Mouse (Mus musculus): Measurements from ENCODE around the gene Sbf2. TPM values are rescaled to one million over a fixed set of nuclear protein-coding genes. Genes with fewer than 3 reads are reported as not detected.

The Sbf2 gene
- 16.7 TPM for polyA plus RNA-seq (2015; fragmentation: Illumina TruSeq; extraction: RNeasy Lipid Tissue Mini Kit (QIAGEN cat#74804); ENCODE audit: insufficient read depth, low replicate concordance)

DNA sequence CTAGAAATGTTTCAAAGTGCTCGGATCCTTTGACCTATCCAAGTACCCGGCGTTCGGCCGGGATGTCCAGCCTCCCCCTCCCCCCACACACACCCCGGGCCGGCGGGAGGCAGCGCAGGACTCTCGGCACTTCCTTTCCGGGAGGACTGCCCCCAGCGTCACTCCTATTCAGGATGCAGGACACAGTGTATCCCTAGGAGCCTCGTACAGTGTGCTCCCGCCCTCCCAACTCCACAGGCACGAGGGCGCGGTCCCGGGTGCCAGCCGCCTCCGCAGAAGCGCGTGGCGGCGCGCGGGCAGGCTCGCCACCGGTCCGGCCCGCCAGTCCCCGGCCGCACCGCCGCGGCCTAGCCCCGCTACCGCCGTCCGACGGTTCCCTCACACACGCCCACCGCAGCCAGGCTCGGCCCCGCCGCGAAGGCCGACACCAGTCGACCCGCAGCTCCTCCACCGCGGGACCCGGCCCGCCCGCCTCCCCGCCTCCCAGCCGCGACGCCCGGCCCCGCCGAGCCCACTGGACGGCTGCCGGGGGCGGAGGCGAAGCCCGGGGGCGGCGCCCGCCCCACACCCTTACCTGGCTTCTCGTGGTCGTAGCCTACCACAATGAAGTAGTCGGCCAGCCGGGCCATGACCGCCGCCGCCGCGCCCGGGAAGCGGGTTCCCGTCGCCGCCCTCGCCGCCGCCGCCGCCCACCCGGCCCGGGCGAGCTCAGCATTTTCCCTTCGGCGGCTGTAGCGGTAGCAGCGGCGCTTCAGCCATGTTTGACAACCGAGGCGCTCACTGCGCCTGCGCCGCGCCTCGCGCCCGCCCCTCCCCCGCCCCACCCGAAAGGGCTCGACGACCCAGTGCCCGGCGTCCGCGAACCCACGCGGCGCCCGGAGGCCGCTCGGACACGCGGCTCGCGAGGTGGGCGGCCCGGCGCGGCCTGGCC lies at the start of gene Sbf2:
Sbf2 (minus strand) TSS at position 790 of the 931 bp plus-strand sequence.

DNA sequence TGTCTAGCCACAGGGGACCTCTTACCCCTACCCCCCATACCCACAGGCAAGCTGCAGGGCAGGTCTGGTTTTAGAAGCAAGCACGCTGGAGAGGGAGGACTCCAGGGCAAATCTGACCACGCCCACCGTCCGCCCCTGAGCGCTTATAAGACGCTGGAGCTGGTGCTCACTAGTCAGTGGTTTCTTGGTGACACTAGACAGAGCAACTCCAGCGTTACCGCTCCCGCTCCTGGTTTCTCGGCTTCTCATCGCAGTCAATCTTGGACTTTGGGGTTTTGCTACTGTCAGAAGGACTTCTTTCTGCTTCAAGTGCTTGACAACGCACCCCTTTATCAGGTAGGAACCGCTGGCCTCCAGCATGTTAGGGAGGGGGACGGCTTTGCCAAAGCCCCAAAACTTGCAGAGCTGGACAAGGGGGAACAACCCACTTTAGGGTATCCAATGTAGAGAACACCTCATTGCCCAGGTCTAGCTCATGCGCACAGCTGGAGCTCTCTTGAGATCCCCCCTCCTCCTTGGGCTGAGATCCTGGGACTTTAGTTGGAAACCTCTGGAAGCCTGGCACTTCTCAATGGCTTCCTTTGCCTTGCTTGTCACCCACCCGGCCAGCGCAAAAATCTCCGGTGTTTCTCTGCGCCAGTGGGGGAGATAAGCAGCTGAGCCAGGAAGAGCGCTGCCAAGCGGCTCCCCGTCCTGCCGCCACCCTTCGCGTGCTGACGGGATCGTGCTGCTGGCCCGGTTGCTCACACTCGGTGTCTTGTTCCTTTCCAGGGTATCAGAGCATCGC lies 13.0 kb upstream of the Sbf2 start, which contains the start of gene Adm:
Adm (plus strand) TSS at position 176 of the 787 bp plus-strand sequence.

Other genes with a start within 250 kb of the Sbf2 start
- 4.6 TPM for gene Adm, start 12.7 kb upstream of the Sbf2 start, polyA plus RNA-seq (2015; fragmentation: Illumina TruSeq; extraction: RNeasy Lipid Tissue Mini Kit (QIAGEN cat#74804); ENCODE audit: insufficient read depth, low replicate concordance)
- gene Ampd3, start 153.3 kb upstream of the Sbf2 start, polyA plus RNA-seq (2015; fragmentation: Illumina TruSeq; extraction: RNeasy Lipid Tissue Mini Kit (QIAGEN cat#74804); ENCODE audit: insufficient read depth, low replicate concordance): 20.1 TPM
- gene Rnf141, start 229.5 kb upstream of the Sbf2 start, polyA plus RNA-seq (2015; fragmentation: Illumina TruSeq; extraction: RNeasy Lipid Tissue Mini Kit (QIAGEN cat#74804); ENCODE audit: insufficient read depth, low replicate concordance): 38.1 TPM
- 0.95 TPM for gene Lyve1, start 248.3 kb upstream of the Sbf2 start, polyA plus RNA-seq (2015; fragmentation: Illumina TruSeq; extraction: RNeasy Lipid Tissue Mini Kit (QIAGEN cat#74804); ENCODE audit: insufficient read depth, low replicate concordance)

Measured in spleen, adult 10 weeks (tissue).